Mouse (Mus musculus): ENCODE data around the gene Abhd15. TPM values are rescaled to one million over a fixed set of nuclear protein-coding genes. Genes with fewer than 3 reads are reported as not detected.

Gene Abhd15
- total RNA-seq (2021) = 1 to 10 TPM; 1.3 to 1.5 TPM

GRCm38 (mm10) chr11:77514832-77515636 lies at the start of gene Abhd15:
Gene Abhd15 (plus strand): TSS chr11:77515121.
- peak; percentile 66 to 70 for DNase-seq

GRCm38 (mm10) chr11:77466544-77466943 lies 48.4 kb upstream of the Abhd15 start:
- no peak for DNase-seq

- peak; percentile 63 to 73 for DNase-seq
Measured at GRCm38 (mm10) chr11:77467157-77467556, 47.8 kb upstream of the Abhd15 start.

GRCm38 (mm10) chr11:77467784-77468183 lies 47.1 kb upstream of the Abhd15 start:
- DNase-seq = peak; percentile 73

GRCm38 (mm10) chr11:77468397-77468796 lies 46.5 kb upstream of the Abhd15 start:
- no peak for DNase-seq

- DNase-seq = no peak
Measured at GRCm38 (mm10) chr11:77471407-77471806, 43.5 kb upstream of the Abhd15 start.

- no peak for DNase-seq
Measured at GRCm38 (mm10) chr11:77472775-77473174, 42.1 kb upstream of the Abhd15 start.

- no peak for DNase-seq
Measured at GRCm38 (mm10) chr11:77476216-77476615, 38.7 kb upstream of the Abhd15 start.

GRCm38 (mm10) chr11:77476895-77477294 lies 38.0 kb upstream of the Abhd15 start:
- DNase-seq = no peak

GRCm38 (mm10) chr11:77483043-77483442 lies 31.9 kb upstream of the Abhd15 start:
- no peak for DNase-seq

GRCm38 (mm10) chr11:77483510-77484255 lies 31.2 kb upstream of the Abhd15 start:
- DNase-seq = no peak

GRCm38 (mm10) chr11:77485229-77485628 lies 29.7 kb upstream of the Abhd15 start:
- DNase-seq = no peak

GRCm38 (mm10) chr11:77486798-77487197 lies 28.1 kb upstream of the Abhd15 start:
- peak in 1 of 2 experiments; percentile 64 for DNase-seq

- DNase-seq = no peak
Measured at GRCm38 (mm10) chr11:77488771-77489581, 25.9 kb upstream of the Abhd15 start.

GRCm38 (mm10) chr11:77489591-77490235 lies 25.2 kb upstream of the Abhd15 start, which contains the start of gene Ankrd13b:
Gene Ankrd13b (minus strand): TSS chr11:77489678.
- DNase-seq = peak; percentile 81 to 82

- DNase-seq = no peak
Measured at GRCm38 (mm10) chr11:77490451-77490850, 24.5 kb upstream of the Abhd15 start.

GRCm38 (mm10) chr11:77491123-77491501 lies 23.8 kb upstream of the Abhd15 start:
- DNase-seq = peak; percentile 90 to 91

- no peak for DNase-seq
Measured at GRCm38 (mm10) chr11:77491502-77492291, 23.2 kb upstream of the Abhd15 start.

- DNase-seq = no peak
Measured at GRCm38 (mm10) chr11:77492311-77492871, 22.5 kb upstream of the Abhd15 start.

- DNase-seq = peak; percentile 90 to 91
Measured at GRCm38 (mm10) chr11:77492911-77493332, 22.0 kb upstream of the Abhd15 start.

Measured in layer of hippocampus, postnatal 36 days (tissue).